Mouse (Mus musculus) olfactory bulb, adult 2 months (tissue): ENCODE results near the gene Lcn9.

ENCODE experiments used
- CTCF ChIP-seq: fragments of 200-500 bp; IDR thresholded peaks from 2 replicates; pipeline ENCODE4 v1.5.1; 2012; ENCODE audit warnings: low read depth, mild to moderate bottlenecking, low read length, moderate library complexity; ENCODE audit not compliant: insufficient read depth
- POLR2A ChIP-seq: fragments of 200-500 bp; IDR thresholded peaks from 2 replicates; pipeline ENCODE4 v1.6.1; 2012; ENCODE audit warnings: mild to moderate bottlenecking, low read depth, low read length, moderate library complexity; ENCODE audit not compliant: insufficient read depth

DNA sequence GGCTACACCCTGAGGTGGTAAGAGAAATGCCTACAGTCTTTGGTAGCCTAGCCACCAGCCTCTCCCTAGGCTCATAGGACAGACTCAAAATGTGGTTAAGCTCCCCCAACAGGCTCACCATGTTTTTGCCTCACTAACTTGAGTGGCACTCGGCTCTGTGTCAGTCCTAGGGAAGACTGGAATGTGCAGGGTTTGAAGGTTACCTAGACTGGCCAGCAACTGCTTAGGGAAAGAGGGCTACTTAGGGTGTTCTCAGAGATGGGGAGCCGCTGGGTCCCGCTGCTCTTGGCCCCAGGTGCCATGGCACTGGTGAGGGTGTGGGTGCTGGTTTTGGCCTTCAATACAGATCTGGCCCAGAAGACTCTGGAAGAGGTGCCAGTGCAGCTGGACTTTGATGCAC lies 41.0 kb upstream of the Lcn9 start, which contains the start of gene Gm13539:
- TF ChIP-seq POLR2A: no peak
- no peak for TF ChIP-seq CTCF
